Mouse (Mus musculus): ENCODE measurements around the gene Exoc4. TPM values are rescaled to one million over a fixed set of nuclear protein-coding genes. Genes with fewer than 3 reads are reported as not detected.

The Exoc4 gene
- total and polyA plus RNA-seq, 3 experiments, result 31.2 to 46.4 (median 41.9) TPM

- Histone ChIP-seq H3K4me1 (ENCODE audit: control insufficient read depth in 1 of 2, insufficient read depth in 2 of 2) (peaks cover 0 to 17% of the 10 kb centered on the region in 2 experiments; a peak in 3 of 4 replicates), H3K4me2 (ENCODE audit: insufficient read depth, low read depth, poor library complexity, severe bottlenecking) (no peak overlapping the region), H3K9me3 (replicated peaks; ENCODE audit: low read length) (no peaks in the 10 kb centered on the region), H3K27me3 (replicated peaks) (no peaks in the 10 kb centered on the region), H3K36me3 (replicated peaks in 1 of 2; ENCODE audit: control insufficient read depth in 1 of 2, insufficient read depth in 1 of 2, low read length in 1 of 2) (no peaks in the 10 kb centered on the region), H3K27ac (ENCODE audit: insufficient read depth, low read depth) (no peak overlapping the region), H3K79me2 (replicated peaks; ENCODE audit: control insufficient read depth, extremely low read depth, insufficient read depth, poor library complexity, severe bottlenecking) (no peaks in the 10 kb centered on the region), H3K9ac (ENCODE audit: insufficient read depth, low read depth) (no peak overlapping the region), H3K4me3 (replicated peaks in 1 of 3; ENCODE audit: low read depth in 2 of 3, low read length in 2 of 3, poor library complexity in 1 of 3) (no peak overlapping the region)
- in situ Hi-C loops (cut with MboI; ENCODE audit: low pct_ligation_motif_present, low pct_unique_long_range_greater_than_20kb, low sequenced_read_pairs) (no loop called here), dilution Hi-C loops (cut with MboI; ENCODE audit: extremely low pct_ligation_motif_present, extremely low pct_unique_long_range_greater_than_20kb, low sequenced_read_pairs) (no loop called here)
- TF ChIP-seq RCOR1 (conservative IDR thresholded peaks at IDR 0.05; ENCODE audit: low read depth, low read length) (no peak), RAD21 (IDR thresholded peaks at IDR 0.05; ENCODE audit: low read depth, low read length) (no peak)
- DNase-seq (ENCODE audit: extremely low read depth), result no peak
These were observed 552.4 kb downstream of the Exoc4 start for GRCm38 (mm10) chr6:33801254-33801653.

- no peak overlapping the region for H3K4me3 ChIP-seq (replicated peaks in 1 of 3; ENCODE audit: low read depth in 2 of 3, low read length in 2 of 3, poor library complexity in 1 of 3)
- no peaks in the 10 kb centered on the region for H3K9me3 ChIP-seq (replicated peaks; ENCODE audit: low read length)
- in situ Hi-C loops (cut with MboI; ENCODE audit: low pct_ligation_motif_present, low pct_unique_long_range_greater_than_20kb, low sequenced_read_pairs), result no loop called here
- H3K4me2 ChIP-seq (ENCODE audit: insufficient read depth, low read depth, poor library complexity, severe bottlenecking), result no peak overlapping the region
- no peak overlapping the region for H3K27ac ChIP-seq (ENCODE audit: insufficient read depth, low read depth)
- no peaks in the 10 kb centered on the region for H3K27me3 ChIP-seq (replicated peaks)
- no peak for TF ChIP-seq MAFK (IDR thresholded peaks at IDR 0.05; ENCODE audit: insufficient replicate concordance, low read length)
- no peak for TF ChIP-seq MAX (IDR thresholded peaks at IDR 0.05; ENCODE audit: low read length)
- no peak for TF ChIP-seq CHD1 (IDR thresholded peaks at IDR 0.05; ENCODE audit: low read depth, low read length)
- no peak for TF ChIP-seq EP300 (IDR thresholded peaks at IDR 0.05; ENCODE audit: low read length)
- TF ChIP-seq ZMIZ1 (IDR thresholded peaks at IDR 0.05; ENCODE audit: low read depth, low read length), result no peak
- TF ChIP-seq CHD2 (IDR thresholded peaks at IDR 0.05; ENCODE audit: low read length), result no peak
- no peak for TF ChIP-seq MYC (IDR thresholded peaks at IDR 0.05; ENCODE audit: low read depth, low read length)
- TF ChIP-seq POLR2A (IDR thresholded peaks at IDR 0.05; ENCODE audit: low read depth, low read length), result no peak
- TF ChIP-seq ZKSCAN1 (IDR thresholded peaks at IDR 0.05; ENCODE audit: borderline replicate concordance, low read depth, low read length), result no peak
- TF ChIP-seq UBTF (IDR thresholded peaks at IDR 0.05; ENCODE audit: low read depth, low read length), result no peak
- TF ChIP-seq BHLHE40 (IDR thresholded peaks at IDR 0.05; ENCODE audit: low read depth, low read length), result no peak
- TF ChIP-seq TBP (conservative IDR thresholded peaks at IDR 0.05; ENCODE audit: low read depth, low read length), result no peak
- TF ChIP-seq RCOR1 (conservative IDR thresholded peaks at IDR 0.05; ENCODE audit: low read depth, low read length), result no peak
- no peak for TF ChIP-seq SMC3 (IDR thresholded peaks at IDR 0.05; ENCODE audit: low read depth, low read length)
- TF ChIP-seq SIN3A (IDR thresholded peaks at IDR 0.05; ENCODE audit: low read length), result no peak
- no peak for TF ChIP-seq ELF1 (IDR thresholded peaks at IDR 0.05; ENCODE audit: low read depth, low read length)
- no peak for TF ChIP-seq KAT2A (IDR thresholded peaks at IDR 0.05; ENCODE audit: insufficient replicate concordance, low read length)
- no peak for TF ChIP-seq USF1 (IDR thresholded peaks at IDR 0.05; ENCODE audit: low read depth, low read length)
- no peak for DNase-seq (ENCODE audit: extremely low read depth)
- H3K36me3 ChIP-seq (replicated peaks in 1 of 2; ENCODE audit: control insufficient read depth in 1 of 2, insufficient read depth in 1 of 2, low read length in 1 of 2), result no peaks in the 10 kb centered on the region
- dilution Hi-C loops (cut with MboI; ENCODE audit: extremely low pct_ligation_motif_present, extremely low pct_unique_long_range_greater_than_20kb, low sequenced_read_pairs), result no loop called here
- H3K4me1 ChIP-seq (ENCODE audit: control insufficient read depth in 1 of 2, insufficient read depth in 2 of 2), result peaks cover 3 to 32% of the 10 kb centered on the region in 2 experiments; a peak in 3 of 4 replicates
- H3K9ac ChIP-seq (ENCODE audit: insufficient read depth, low read depth), result no peak overlapping the region
- H3K79me2 ChIP-seq (replicated peaks; ENCODE audit: control insufficient read depth, extremely low read depth, insufficient read depth, poor library complexity, severe bottlenecking), result no peaks in the 10 kb centered on the region
These were observed 554.7 kb downstream of the Exoc4 start for GRCm38 (mm10) chr6:33803481-33804098.
